Mouse (Mus musculus): Measurements from ENCODE around the gene Gm17581.

The Gm17581 gene

DNA sequence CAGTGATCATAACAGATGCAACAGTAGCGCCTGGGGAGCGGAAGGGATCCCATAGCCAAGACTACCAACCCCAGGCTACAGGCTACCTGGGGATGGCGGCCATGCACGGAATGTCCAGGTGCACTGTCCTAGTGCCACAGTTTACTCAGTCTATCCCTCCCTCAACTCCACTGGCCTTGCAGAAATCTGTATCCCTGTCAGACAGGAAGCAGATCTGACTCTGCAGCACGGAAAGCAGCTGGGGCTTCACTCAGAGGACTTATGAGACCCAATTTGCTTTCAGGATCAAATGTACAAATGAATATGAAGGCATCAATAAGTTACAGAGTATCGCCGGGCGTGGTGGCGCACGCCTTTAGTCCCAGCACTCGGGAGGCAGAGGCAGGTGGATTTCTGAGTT, 47.9 kb downstream of the Gm17581 start:
- no peak for DNase-seq

DNA sequence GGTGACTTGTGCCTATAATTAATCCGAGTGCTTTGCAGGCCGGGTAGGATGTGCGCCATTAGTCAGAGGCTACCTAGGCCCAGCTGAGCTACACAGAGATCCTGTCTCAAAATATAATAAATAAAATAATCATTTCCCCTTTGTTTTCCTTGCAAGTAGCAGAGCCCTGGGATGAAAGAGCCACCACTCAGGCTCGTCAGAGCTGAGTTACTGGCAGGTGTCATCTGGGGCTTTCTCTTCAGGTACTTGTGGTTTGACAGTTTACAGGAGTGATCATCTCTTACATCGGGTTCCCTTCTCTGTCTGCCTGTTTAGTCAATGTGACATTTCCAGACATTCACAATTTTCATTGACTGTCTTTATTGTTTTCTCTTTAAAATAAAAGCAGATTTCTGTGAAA, 49.1 kb downstream of the Gm17581 start:
- no peak for DNase-seq

Data from liver (tissue).